Mouse (Mus musculus) lung, adult 2 months (tissue): ENCODE measurements around the gene 1110008P14Rik. TPM values are rescaled to one million over a fixed set of nuclear protein-coding genes. Genes with fewer than 3 reads are reported as not detected.
"Not testable (repeated sequence)": the region's sequence is repeated elsewhere in the genome, so short reads cannot be mapped to it uniquely, and the experiment has no call there.

Source experiments
- DNase-seq: peaks from one replicate; pipeline ENCODE4 v3.0.0; 2022
- H3K4me1 ChIP-seq: fragments of 200-500 bp; 2 replicates; pipeline ENCODE4 v1.6.1; 2011; ENCODE audit warnings: low read length; ENCODE audit not compliant: control insufficient read depth, insufficient read depth
- H3K4me3 ChIP-seq: fragments of 200-500 bp; replicated peaks from 2 replicates; pipeline ENCODE3; 2011; ENCODE audit warnings: low read depth, mild to moderate bottlenecking, control low read depth, low read length; ENCODE audit errors: extremely low read depth
- CTCF ChIP-seq: fragments of 200-500 bp; IDR thresholded peaks from 2 replicates; pipeline ENCODE4 v1.5.1; 2011; ENCODE audit warnings: mild to moderate bottlenecking, low read length, control low read depth; ENCODE audit not compliant: insufficient read depth
- POLR2A ChIP-seq: fragments of 200-500 bp; IDR thresholded peaks from 2 replicates; pipeline ENCODE4 v1.6.1; 2011; ENCODE audit warnings: low read depth, mild to moderate bottlenecking, control low read depth, low read length, borderline replicate concordance; ENCODE audit errors: extremely low read depth
- WGBS: fragments of 180-500 bp; shearing (Covaris S2); methylation state at CpG from one replicate; pipeline ENCODE4 v1.1.7; 2018; 5-methylcytosine and 5-hydroxymethylcytosine counted together
- polyA plus RNA-seq: library from polyadenylated mRNA; depleted of rRNA; stranded (reverse); fragments of >200 nt; gene quantifications from 2 replicates; pipeline ENCODE4 v1.2.3, GENCODE M21; 2012

The 1110008P14Rik gene
- polyA plus RNA-seq, 1 experiment: 170 TPM

DNA sequence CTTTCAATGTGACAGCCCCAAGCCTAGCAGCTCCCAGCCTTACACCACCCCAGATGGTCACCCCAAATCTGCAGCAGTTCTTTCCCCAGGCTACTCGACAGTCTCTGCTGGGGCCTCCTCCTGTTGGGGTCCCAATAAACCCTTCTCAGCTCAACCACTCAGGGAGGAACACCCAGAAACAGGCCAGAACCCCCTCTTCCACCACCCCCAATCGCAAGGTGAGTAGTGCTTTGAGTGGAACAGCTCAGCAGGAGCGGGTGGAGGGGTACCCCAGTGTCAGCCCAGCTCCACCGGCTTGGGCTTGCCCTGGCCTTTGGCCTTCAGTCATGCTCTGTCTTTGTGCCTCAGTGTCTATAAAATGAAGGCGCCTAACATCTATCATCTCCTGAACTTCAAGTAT lies 14.4 kb downstream of the 1110008P14Rik start:
- WGBS: 93% methylated on average over 5 of the region's 5 CpGs
- Histone ChIP-seq H3K4me3 (no peak overlapping the region), H3K4me1 (peaks cover 3% of the 10 kb centered on the region; the same call in 1 of the 2 replicates)
- TF ChIP-seq CTCF (no peak), POLR2A (no peak)
- DNase-seq: no peak

DNA sequence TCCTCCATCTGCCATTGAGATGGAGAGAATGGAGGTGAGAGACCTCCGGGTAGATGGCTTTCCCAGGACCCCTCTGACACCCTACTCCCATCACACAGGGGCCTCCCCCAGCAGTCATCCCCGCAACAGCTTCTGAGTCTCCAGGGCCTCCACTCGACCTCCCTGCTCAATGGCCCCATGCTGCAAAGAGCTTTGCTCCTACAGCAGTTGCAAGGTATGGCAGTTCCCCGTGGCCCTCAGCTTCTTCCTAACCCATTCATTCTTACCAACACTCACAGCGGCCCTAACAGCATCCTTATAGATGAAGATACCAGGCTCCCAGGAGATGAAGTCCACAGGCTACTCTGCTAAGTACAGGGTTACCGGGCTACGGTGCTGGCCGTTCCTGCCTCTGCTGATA lies 17.6 kb downstream of the 1110008P14Rik start:
- no peak for TF ChIP-seq CTCF
- TF ChIP-seq POLR2A: no peak
- no peak for DNase-seq
- 79% methylated on average over 8 of the region's 8 CpGs for WGBS
- H3K4me1 ChIP-seq: peaks cover 3% of the 10 kb centered on the region; the same call in 1 of the 2 replicates
- H3K4me3 ChIP-seq: no peak overlapping the region

DNA sequence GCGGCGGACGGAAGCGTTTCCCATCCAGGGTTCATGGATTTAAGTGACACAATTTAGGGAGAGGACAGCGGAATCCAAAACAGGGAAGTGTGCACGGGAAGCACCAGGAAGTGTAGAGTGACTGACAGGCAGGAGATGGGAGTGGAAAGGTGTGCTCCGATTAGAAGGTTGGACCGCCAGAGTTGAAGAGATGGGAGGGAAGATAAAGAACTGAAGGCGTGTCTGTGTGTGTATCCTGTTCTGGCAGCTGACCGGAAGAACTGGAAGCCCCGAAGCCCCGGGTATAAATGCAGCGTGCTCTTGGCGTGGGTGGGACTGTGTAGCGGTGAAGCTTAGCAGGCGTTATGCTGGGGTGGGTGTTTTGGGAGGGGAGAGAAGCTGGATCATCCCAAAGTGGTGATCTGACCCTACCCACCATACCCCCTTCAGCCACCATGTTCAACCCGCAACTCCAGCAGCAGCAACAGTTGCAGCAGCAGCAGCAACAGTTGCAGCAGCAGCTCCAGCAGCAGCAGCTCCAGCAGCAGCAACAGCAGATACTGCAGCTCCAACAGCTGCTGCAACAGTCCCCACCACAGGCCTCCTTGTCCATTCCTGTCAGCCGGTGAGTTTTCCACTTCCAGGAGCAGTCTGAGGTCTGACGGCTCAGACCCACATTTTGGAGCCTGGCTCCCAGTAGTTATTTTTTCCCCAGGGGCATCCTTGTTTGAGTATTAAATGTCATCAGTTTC lies 18.2 kb downstream of the 1110008P14Rik start:
- 5% methylated on average over 19 of the region's 19 CpGs for WGBS
- Histone ChIP-seq H3K4me3 (peak overlapping the region; percentile 94), H3K4me1 (peaks cover 3% of the 10 kb centered on the region; the same call in 1 of the 2 replicates)
- TF ChIP-seq CTCF (no peak), POLR2A (no peak)
- no peak for DNase-seq

- peaks cover 3% of the 10 kb centered on the region; the same call in 1 of the 2 replicates for H3K4me1 ChIP-seq
- TF ChIP-seq CTCF (peak; percentile 45), POLR2A (peak; percentile 87)
- under 1% methylated on average over 53 of the region's 53 CpGs for WGBS
- peak overlapping the region; percentile 94 for H3K4me3 ChIP-seq
- DNase-seq: peak; percentile 94
Observed at GRCm38 (mm10) chr2:32362817-32363340, 18.9 kb downstream of the 1110008P14Rik start.

DNA sequence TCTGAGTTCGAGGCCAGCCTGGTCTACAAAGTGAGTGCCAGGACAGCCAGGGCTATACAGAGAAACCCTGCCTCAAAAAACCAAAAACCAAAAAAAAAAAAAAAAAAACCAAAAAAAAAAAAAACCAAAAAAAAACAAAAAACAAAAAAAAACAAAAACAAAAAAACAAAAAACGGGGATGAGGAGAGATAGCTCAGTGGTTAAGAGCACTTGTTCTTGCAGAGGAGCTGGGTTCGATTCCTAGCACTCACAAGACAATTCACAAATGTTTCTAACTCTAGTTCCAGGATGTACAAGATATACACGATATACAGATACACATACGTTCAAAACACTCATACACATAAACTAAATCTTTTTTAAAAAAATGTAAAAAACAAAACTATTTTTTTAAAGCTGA lies 19.5 kb downstream of the 1110008P14Rik start:
- not testable (repeated sequence) for H3K4me1 ChIP-seq, DNase-seq
- WGBS: 19% methylated on average over 5 of the region's 5 CpGs
- H3K4me3 ChIP-seq: peak overlapping the region; percentile 94

DNA sequence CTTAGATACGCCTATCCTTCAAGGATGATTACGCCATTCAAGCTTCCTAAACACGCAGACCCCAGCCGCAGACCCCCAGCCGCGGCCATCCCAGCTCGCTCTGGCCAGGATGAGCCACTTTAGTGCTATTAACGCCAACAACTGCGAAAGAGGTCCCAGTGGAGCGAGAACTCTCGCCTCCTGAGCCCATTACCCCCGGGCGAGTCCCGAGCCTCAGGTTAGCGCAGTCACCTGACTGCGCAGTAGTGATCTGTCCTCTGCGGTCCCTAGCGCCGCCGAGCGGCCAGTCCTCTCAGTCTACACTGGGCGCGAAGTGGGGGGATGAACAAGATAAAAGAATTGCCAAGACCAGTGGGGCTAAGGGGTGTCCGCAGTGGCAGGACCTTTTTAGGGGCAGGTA lies 20.3 kb downstream of the 1110008P14Rik start:
- peaks cover 3% of the 10 kb centered on the region; the same call in 1 of the 2 replicates for H3K4me1 ChIP-seq
- peak; percentile 82 for DNase-seq
- 4% methylated on average over 24 of the region's 24 CpGs for WGBS
- H3K4me3 ChIP-seq: peak overlapping the region; percentile 44
- TF ChIP-seq POLR2A: peak; percentile 53; the same call in 1 of the 2 replicates
- peak; percentile 39; the same call in 1 of the 2 replicates for TF ChIP-seq CTCF

GRCm38 (mm10) chr2:32360741-32361140 lies 21.0 kb downstream of the 1110008P14Rik start:
- TF ChIP-seq CTCF (no peak), POLR2A (no peak)
- DNase-seq: peak; percentile 59
- Histone ChIP-seq H3K4me1 (peaks cover 3% of the 10 kb centered on the region; the same call in 1 of the 2 replicates), H3K4me3 (peak overlapping the region; percentile 62)
- WGBS: 7% methylated on average over 14 of the region's 14 CpGs

GRCm38 (mm10) chr2:32358381-32358780 lies 23.4 kb downstream of the 1110008P14Rik start:
- Histone ChIP-seq H3K4me1 (no peaks in the 10 kb centered on the region), H3K4me3 (no peak overlapping the region)
- TF ChIP-seq CTCF: no peak
- no peak for TF ChIP-seq POLR2A
- WGBS: 61% methylated on average over 10 of the region's 10 CpGs
- no peak for DNase-seq

- WGBS: 67% methylated on average over 3 of the region's 3 CpGs
- Histone ChIP-seq H3K4me3 (no peak overlapping the region), H3K4me1 (no peaks in the 10 kb centered on the region)
- DNase-seq: no peak
- TF ChIP-seq CTCF: no peak
- no peak for TF ChIP-seq POLR2A
Observed at GRCm38 (mm10) chr2:32357710-32358109, 24.0 kb downstream of the 1110008P14Rik start.

DNA sequence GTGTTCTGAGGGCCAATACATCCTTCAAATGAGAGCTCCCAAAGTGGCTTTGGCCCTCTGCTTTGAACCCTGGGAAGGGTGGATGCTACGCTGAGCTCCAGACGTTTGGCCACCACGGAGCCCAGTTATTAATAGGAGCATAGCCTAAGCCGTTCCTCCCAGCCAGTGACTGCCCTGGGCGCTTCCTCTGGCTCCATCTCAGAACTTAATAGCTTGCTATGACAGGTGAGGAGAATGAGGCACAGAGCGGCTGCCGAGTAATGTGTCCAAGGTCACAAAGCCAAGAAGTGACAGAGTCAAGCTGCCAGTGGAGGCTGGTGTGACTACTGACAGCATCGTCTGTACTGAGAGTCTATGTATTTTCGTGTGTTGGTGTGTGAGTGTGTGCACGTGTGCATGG lies 25.5 kb downstream of the 1110008P14Rik start:
- Histone ChIP-seq H3K4me3 (no peak overlapping the region), H3K4me1 (no peaks in the 10 kb centered on the region)
- no peak for DNase-seq
- 59% methylated on average over 10 of the region's 10 CpGs for WGBS
- TF ChIP-seq POLR2A (no peak), CTCF (no peak)
